Mouse (Mus musculus): Measurements from ENCODE around the gene Ebpl. TPM values are rescaled to one million over a fixed set of nuclear protein-coding genes. Genes with fewer than 3 reads are reported as not detected.

Gene Ebpl
- total RNA-seq, 1 experiment from 2014 or later, result 4.5 TPM

Other genes with a start within 250 kb of the Ebpl start
- gene Sacs, start 222.0 kb downstream of the Ebpl start, total RNA-seq (2021), result 10.3 and 11.1 TPM in 2 replicates
- 0.62 and 1.2 TPM in 2 replicates for gene Sgcg, start 101.9 kb downstream of the Ebpl start, total RNA-seq (2021)
- gene Arl11, start 50.7 kb downstream of the Ebpl start, total RNA-seq (2021), result 0.86 and 0.91 TPM in 2 replicates
- gene Kpna3, start 79.4 kb upstream of the Ebpl start, total RNA-seq (2021), result 32.7 and 33.9 TPM in 2 replicates
- 18.0 and 18.2 TPM in 2 replicates for gene Spryd7, start 196.4 kb upstream of the Ebpl start, total RNA-seq (2021)
- gene Trim13, start 237.8 kb upstream of the Ebpl start, total RNA-seq (2021), result 7.0 and 9.2 TPM in 2 replicates
- gene Kcnrg, start 247.0 kb upstream of the Ebpl start, total RNA-seq (2021), result 0.27 and 0.52 TPM in 2 replicates